Mouse (Mus musculus) left cerebral cortex, adult 2 months (tissue): ENCODE results near the gene Cyth1. TPM values are rescaled to one million over a fixed set of nuclear protein-coding genes. Genes with fewer than 3 reads are reported as not detected.

ENCODE experiments used
- DNase-seq, 2 experiments: peaks; one replicate each; pipeline ENCODE4 v3.0.0; 2021 to 2022; ENCODE audit warnings: low spot score in 2 of 2, mixed read lengths in 1 of 2; ENCODE audit errors: extremely low spot score in 1 of 2
- H3K27ac ChIP-seq: fragments of 200-600 bp; 2 replicates; pipeline ENCODE4 v1.8.1; 2022
- H3K4me3 ChIP-seq: fragments of 200-600 bp; 2 replicates; pipeline ENCODE4 v1.8.1; 2022
- CTCF ChIP-seq: fragments of 200-600 bp; IDR thresholded peaks from 2 replicates; pipeline ENCODE4 v1.8.1; 2022; ENCODE audit warnings: antibody characterized with exemption, mild to moderate bottlenecking, moderate library complexity
- intact Hi-C: fragments of 180-260 bp; cut with DNase I; formaldehyde crosslinking; loops from one replicate; pipeline ENCODE4 v1.15.1; 2025
- total RNA-seq, 2 experiments: library from RNA; stranded (reverse); gene quantifications; 2 replicates each; pipeline ENCODE4 v1.2.3; 2021

Gene Cyth1
- total RNA-seq, 2 experiments from 2014 or later: 65.2 to 69.3 TPM

DNA sequence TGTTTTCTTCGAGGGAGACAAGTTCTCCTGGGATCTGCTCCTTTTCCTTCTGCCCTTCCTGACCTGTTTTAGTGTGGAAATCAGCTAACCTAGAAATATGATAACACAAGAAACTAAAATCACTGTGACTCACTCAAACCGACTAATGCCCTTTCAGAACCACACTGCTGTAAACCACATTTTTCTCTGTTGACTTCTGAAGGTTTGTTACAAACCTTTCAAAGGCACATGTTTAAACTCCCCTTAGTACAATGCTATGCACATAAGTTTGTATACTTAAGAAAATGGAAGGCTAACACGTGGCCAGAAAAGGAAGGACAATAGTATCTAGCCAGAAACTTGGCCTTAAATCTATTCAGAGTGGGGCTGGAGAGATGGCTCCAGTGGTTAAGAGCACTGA, 14.5 kb downstream of the Cyth1 start:
- TF ChIP-seq CTCF: no peak; the same call in 1 of the 2 replicates
- no peak for DNase-seq
- Histone ChIP-seq H3K27ac (no peak overlapping the region), H3K4me3 (no peak overlapping the region)
- intact Hi-C loops: no loop called here

DNA sequence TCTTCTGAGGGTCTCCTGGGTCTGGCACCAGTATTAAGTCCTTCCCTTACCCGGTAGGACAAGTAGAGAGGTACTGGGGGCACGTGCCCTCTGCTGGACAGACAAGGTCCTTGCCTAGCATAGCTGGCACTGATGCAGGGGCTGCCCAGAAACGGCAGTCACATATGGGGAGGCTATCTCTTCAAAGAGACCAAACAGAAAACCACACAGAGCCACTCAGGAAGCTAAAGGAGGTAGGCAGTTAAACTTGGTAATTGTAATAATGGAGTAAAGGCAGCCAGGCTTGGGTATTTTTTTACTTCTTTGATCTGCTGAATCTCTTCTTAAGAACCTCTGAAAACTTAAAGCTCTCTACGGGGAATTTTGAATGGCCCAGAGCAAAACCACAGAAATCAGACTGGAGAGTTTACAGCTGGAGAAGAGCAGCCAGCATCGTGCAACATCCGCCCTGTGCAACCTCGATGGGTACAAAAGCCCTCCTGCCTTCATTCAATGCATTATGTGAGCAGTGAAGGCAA, 16.0 kb downstream of the Cyth1 start:
- TF ChIP-seq CTCF: peak; percentile 52
- Histone ChIP-seq H3K27ac (no peak overlapping the region), H3K4me3 (no peak overlapping the region)
- no peak for DNase-seq
- intact Hi-C loops: no loop called here

DNA sequence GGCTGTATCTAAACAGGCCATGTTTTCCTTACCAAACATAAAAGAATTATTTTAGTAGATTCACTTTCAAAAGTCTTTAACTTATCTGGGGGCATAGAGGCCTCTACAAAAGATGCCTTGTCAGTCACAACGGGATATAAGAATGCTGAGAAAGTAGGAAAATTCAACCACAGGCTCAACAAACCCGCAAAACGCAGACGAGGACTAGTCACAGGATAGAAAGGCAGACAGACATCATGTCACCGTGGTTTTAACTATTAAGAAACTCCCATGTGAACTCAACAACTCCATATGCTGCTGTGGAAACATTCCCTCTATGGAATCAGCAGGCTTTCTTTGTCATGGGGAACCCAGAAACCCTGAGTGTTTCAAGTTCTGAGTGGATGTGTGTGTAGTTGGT, 18.5 kb downstream of the Cyth1 start:
- intact Hi-C loops: loop anchor here (10.0 kb wide), 1 partner anchor 355 kb away; the partner anchor contains the start of gene Tha1
- TF ChIP-seq CTCF: no peak
- DNase-seq: no peak
- H3K27ac ChIP-seq: no peak overlapping the region
- no peak overlapping the region for H3K4me3 ChIP-seq

DNA sequence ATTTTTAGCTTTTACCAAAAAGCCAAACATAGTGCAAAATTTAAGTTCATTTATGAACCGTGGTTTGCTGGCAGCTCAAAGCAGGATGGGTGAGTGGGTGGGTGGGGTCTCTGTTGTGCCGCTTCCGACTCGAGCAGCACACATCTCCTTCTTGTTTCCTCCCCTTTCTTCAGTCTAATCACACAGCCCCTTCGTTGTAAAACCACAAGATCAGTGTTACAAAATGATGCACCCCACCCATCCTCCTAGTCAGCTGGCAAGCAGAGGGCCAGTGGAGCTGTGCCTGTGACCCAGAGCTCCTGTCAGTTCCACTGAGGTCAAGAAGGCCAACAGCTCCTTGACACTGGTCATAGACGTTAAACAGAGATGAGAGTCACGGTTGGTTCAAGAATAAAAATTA, 20.7 kb downstream of the Cyth1 start:
- intact Hi-C loops: loop anchor here (10.0 kb wide), 1 partner anchor 353 kb away; the partner anchor contains the start of gene Tha1
- TF ChIP-seq CTCF: no peak
- DNase-seq: no peak
- H3K27ac ChIP-seq: no peak overlapping the region
- no peak overlapping the region for H3K4me3 ChIP-seq

DNA sequence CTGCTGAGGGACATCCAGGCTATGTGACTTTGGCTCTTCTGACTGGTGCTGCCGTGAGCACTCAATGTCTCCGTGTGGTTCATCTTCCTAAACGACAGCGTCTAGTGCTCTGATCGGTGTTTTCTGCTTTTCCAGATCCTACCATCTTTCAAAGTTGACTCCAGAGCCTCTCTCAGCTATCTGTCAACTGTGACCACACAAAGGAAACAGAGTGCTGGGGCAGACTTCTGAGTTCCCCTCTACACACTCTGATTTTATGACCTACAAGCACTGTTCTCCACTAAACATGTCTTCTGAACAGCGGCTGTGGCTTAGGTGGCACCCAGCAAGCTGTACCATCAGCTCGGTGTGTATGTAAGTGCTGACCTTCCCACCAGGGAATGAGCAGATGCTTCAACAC, 21.5 kb downstream of the Cyth1 start:
- intact Hi-C loops: loop anchor here (10.0 kb wide), 1 partner anchor 352 kb away; the partner anchor contains the start of gene Tha1
- H3K4me3 ChIP-seq: no peak overlapping the region
- no peak overlapping the region for H3K27ac ChIP-seq
- no peak for DNase-seq
- TF ChIP-seq CTCF: no peak

DNA sequence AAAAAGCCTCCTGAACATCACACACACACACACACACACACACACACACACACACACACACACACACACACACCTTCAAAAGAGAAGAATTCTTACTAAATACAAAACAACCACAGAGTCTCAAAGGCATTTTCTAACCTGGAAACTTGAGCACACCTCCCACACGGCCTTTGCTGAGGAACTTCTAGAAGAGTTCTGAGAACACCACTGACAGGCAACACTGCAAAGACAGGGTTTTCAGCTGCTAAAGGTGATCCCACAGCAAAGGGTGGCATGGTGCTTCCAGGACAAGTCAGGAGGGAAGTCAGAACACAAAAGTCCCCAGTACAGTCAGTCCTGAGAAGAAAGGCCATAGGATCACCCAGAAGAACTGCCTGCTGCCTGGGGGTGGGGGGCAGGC, 22.5 kb downstream of the Cyth1 start:
- TF ChIP-seq CTCF: no peak
- DNase-seq: no peak
- H3K4me3 ChIP-seq: no peak overlapping the region
- no peak overlapping the region for H3K27ac ChIP-seq
- intact Hi-C loops: loop anchor here (10.0 kb wide), 1 partner anchor 351 kb away; the partner anchor contains the start of gene Tha1

DNA sequence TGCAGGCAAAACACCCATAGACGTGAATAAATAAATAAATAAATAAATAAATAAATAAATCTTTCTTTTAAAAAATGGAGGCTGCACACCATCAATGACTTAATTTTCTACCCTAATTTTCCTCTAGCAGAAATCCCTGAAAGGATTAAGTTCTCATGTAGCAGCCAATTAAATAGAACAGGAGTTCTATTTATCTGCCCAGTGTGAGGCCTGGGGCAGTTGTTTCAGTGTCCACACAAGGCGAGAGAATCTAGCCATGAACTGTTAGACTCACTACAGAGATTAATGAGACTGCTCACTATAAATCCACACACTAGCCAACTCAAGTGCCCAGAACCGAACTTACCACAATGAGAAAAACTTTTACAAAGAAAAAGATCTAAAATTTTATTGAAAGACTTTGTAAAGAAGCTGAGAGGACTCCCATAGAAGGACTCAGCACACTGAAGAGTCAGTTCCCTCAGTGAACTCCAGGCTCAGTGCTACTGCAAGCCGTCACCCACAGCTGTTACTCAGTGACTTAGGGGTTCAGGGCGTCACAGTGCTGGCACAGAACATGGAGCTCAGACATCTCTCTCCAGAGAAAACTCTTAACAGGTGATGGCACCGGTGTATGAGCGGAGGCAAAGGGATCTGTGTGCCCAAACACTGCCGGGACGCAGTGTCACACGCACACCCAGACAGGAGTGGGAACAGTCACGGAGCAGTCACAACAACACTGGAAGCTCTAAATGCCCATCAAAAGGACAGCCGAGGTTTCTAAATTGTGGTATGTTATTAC, 23.1 kb downstream of the Cyth1 start:
- intact Hi-C loops: loop anchor here (10.0 kb wide), 1 partner anchor 350 kb away; the partner anchor contains the start of gene Tha1
- DNase-seq: no peak
- no peak for TF ChIP-seq CTCF
- H3K27ac ChIP-seq: no peak overlapping the region
- no peak overlapping the region for H3K4me3 ChIP-seq

DNA sequence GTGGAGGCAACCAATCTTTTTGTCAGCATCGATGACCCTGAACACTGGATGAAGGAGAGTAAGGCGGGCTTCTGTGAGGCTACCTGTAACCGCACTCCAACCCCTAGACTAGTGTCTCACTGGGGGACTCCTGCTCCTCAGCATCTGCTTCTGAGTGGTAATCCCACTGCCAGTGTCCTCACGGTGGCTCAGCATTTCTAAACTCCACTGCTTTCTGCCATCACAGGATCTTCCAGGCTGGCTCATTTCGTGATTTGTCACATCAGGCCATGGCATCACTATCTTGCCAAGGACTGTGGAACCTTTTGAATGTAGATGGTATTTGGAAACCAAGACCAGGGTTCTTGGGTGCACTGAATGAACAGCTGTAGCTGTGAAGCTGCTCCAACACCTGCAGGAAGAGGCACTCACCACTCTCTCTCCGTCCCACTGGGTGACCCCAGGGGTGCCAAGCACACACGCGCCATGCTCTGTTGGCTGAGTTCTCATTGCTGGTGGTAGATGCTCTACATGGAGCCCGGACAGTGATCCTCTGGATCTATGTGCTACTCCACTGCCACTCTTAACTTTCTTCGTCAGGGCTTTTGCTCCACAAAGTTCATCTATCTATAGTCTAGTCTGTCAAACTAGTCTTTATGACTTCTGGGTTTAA, 24.9 kb downstream of the Cyth1 start:
- intact Hi-C loops: loop anchor here (10.0 kb wide), 1 partner anchor 349 kb away; the partner anchor contains the start of gene Tha1
- no peak for TF ChIP-seq CTCF
- Histone ChIP-seq H3K4me3 (no peak overlapping the region), H3K27ac (no peak overlapping the region)
- no peak for DNase-seq

DNA sequence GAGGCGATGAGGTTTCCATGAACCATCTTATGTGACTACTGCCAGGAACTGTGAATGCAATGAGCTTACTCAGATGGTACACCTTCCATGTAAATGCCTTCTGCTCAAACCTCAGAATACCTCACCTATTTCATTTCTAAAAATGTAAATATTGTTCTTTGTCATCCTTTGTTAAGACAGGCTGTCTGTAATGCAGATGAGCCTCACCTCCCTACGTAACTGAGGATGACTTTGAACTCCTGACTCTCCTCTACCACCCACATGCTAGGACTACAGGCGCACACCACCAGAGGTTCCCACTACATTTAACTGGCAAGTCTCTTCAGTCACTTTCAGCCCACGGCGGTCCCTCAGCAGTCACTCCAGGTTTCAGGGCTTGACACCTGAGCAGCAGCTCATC, 25.5 kb downstream of the Cyth1 start:
- DNase-seq: no peak
- intact Hi-C loops: loop anchor here (10.0 kb wide), 1 partner anchor 348 kb away; the partner anchor contains the start of gene Tha1
- H3K27ac ChIP-seq: no peak overlapping the region
- TF ChIP-seq CTCF: no peak
- H3K4me3 ChIP-seq: no peak overlapping the region

DNA sequence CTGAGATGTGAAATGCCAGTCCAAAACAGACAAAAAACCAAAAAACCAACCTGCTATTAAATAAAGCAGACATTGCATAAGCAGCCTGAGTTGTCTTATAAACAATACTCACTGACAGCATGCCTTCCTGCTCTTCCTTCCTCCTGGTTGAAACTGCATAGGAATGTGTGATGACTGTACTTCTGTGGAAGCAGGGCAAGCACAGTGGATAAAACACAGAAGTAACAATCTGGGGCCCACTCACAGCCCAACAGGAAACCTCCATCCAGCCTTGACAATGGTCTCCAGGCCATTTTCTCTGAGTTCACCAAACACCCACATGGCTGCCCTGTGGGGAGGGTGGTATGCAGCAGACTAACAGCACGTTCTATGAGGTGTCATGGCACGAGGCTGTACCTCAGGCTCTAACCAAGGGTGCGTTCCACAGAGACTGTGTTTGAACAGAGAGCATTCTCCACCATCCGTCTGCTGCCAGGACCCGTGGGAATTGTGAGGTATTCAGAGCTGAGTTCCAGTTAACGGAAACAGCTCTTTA, 26.0 kb downstream of the Cyth1 start:
- intact Hi-C loops: loop anchor here (10.0 kb wide), 1 partner anchor 348 kb away; the partner anchor contains the start of gene Tha1
- TF ChIP-seq CTCF: no peak
- DNase-seq: no peak
- Histone ChIP-seq H3K27ac (no peak overlapping the region), H3K4me3 (no peak overlapping the region)

DNA sequence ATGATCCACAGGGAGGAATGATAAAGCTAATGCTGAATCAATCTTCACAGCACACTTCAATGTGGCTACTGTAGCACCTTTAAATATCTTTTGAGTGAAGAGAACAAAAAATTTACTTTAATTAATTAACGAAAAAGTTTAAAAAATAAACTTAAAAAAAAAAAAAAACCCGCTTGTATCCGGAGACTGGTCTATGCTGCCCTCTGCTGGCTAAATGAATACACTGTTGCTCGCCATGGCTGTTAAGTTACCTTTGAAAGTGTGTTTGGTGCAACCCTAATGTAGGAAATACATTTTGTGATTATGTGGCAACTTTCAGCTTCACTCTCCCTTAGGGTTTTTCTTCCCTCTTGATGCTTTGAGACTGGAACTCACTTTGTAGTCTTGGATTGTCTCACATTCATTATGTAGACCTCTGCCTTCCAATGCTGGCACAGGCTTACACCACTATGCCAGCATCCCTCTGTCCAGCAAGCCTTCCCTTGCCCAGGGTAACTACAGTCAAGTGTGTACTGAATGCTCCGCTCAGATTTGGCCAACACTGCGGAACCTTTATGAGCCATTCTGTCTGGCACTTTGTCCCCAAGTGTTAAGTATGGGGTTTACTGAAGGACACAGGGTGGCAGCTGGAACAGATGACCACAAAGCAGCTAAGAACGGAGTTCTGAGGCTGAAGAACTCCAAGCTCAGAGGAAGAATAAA, 27.7 kb downstream of the Cyth1 start:
- DNase-seq: peak in 1 of 2 experiments; percentile 58

More for the DNA sequence above, 27.7 kb downstream of the Cyth1 start:
- intact Hi-C loops: loop anchor here (1.0 to 10.0 kb wide), 3 partner anchors 117 to 346 kb away; partner anchors contain the start of gene Tha1
- H3K4me3 ChIP-seq: no peak overlapping the region
- peak overlapping the region; percentile 32; the same call in 1 of the 2 replicates for H3K27ac ChIP-seq
- TF ChIP-seq CTCF: peak; percentile 95
